ENCODE assay signal across 8 mouse cellular contexts in the genomic region with DNA sequence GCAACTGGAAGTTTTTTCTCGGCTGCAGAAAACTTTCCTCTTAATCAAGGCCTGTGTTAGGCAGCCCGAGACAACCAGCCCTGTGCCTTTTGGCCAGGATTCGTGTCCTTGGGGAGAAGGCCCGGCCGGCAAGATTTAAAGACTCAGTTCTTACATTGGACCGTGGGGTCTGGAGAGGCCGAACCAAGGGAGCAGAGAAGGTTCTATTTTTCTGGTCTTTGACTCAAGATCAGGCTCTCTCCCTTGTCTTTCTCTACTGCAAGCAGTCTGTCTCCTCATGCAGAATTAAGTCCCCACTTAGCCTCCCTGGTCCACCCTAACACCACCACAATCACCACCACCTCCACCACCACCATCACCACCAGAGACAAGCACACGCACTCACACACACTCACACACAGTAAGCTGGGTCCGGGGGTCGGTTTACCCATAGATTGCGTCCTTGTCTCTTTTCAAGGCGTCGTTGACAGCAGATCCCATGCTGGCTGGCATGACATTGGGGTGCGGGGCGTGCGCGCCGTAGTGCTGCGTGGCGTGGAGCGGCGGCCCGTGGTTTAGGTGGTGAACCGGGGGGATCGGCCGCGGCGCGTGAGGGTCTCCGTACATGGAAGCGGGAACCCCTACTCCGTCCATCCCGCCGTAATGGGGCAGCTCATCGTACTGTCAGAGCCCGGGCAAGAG. TPM values are rescaled to one million over a fixed set of nuclear protein-coding genes. Genes with fewer than 3 reads are reported as not detected.
DNase-seq lines count a peak whose midpoint lies in the region; ATAC-seq and TF ChIP-seq lines count a peak whose summit lies in the region.

No protein-coding gene starts in this region.

- H3K9me3 ChIP-seq in liver, embryonic 12.5 days (replicated peaks) = no peaks in the 10 kb centered on the region

- TF ChIP-seq POLR2A in small intestine, adult 2 months (IDR thresholded peaks at IDR 0.05; ENCODE audit: low read depth, low read length) = no peak

- DNase-seq in kidney, adult 9 months = peak; percentile 23
- DNase-seq in kidney, adult 8-10 months = no peak
- DNase-seq in embryo, embryonic 10 days (ENCODE audit: low spot score) = peak; percentile 43
- peak; percentile 49 to 60 for DNase-seq in heart, postnatal 14 days
- no peak for DNase-seq in T-cell, adult 2 months (ENCODE audit: low spot score)
- no peak for DNase-seq in left cerebral cortex, adult 11 months (ENCODE audit: low spot score)

- peaks cover 99% of the 10 kb centered on the region for H3K27me3 ChIP-seq in liver, embryonic 12.5 days (replicated peaks)
- H3K27me3 ChIP-seq in small intestine, adult 2 months (ENCODE audit: control insufficient read depth, insufficient read depth, low read length) = peaks cover 63% of the 10 kb centered on the region

- ATAC-seq in liver, embryonic 12.5 days = no peak

- peak overlapping the region; percentile 62 for H3K9ac ChIP-seq in liver, embryonic 12.5 days

- TF ChIP-seq CTCF in small intestine, adult 2 months (IDR thresholded peaks at IDR 0.05; ENCODE audit: extremely low read depth, insufficient read length, insufficient replicate concordance, low read depth, low read length) = no peak

- peak overlapping the region; percentile 41 for H3K27ac ChIP-seq in liver, embryonic 12.5 days
- H3K27ac ChIP-seq in small intestine, adult 2 months (ENCODE audit: insufficient read depth, low read depth, low read length) = peak overlapping the region; percentile 17; the same call in 1 of the 2 replicates

- peak overlapping the region; percentile 59 for H3K4me3 ChIP-seq in liver, embryonic 12.5 days
- H3K4me3 ChIP-seq in small intestine, adult 2 months (ENCODE audit: low read depth, low read length) = peak overlapping the region; percentile 57

- peak overlapping the region; percentile 68 for H3K4me2 ChIP-seq in liver, embryonic 12.5 days

- H3K4me1 ChIP-seq in liver, embryonic 12.5 days = peaks cover 8% of the 10 kb centered on the region
- peaks cover 2% of the 10 kb centered on the region; the same call in 1 of the 2 replicates for H3K4me1 ChIP-seq in small intestine, adult 2 months (ENCODE audit: control insufficient read depth, insufficient read depth, insufficient read length, low read length)

- no peaks in the 10 kb centered on the region for H3K36me3 ChIP-seq in liver, embryonic 12.5 days
- H3K36me3 ChIP-seq in small intestine, adult 2 months (ENCODE audit: control insufficient read depth, insufficient read depth, low read length) = no peaks in the 10 kb centered on the region

- intact Hi-C loops in heart, postnatal 14 days (cut with DNase I) = loop anchor here (2.0 to 10.0 kb wide), 5 partner anchors 14 to 1438 kb away; partner anchors contain the start of gene BC052040

- WGBS in liver, embryonic 12.5 days (ENCODE audit: insufficient replicate concordance) = 2% methylated on average over 36 of the region's 36 CpGs
- WGBS in small intestine, adult 2 months = 3% methylated on average over 36 of the region's 36 CpGs

RNA-seq across cellular contexts. Expression of gene Meis2, which starts 2.7 kb away (rescaled TPM):
- 10 to 100 TPM; 19.9 to 21.3 TPM for total RNA-seq in heart, postnatal 14 days (2021)
- 5.9 and 6.0 TPM in 2 replicates for polyA plus RNA-seq in liver, embryonic 12.5 days (2016; fragmentation: Nextera tagmentation; extraction: Ambion mirVana)
- polyA plus RNA-seq in small intestine, adult 2 months (2012; rRNA removed) = 3.9 and 11.6 TPM in 2 replicates

Comparison
In these comparisons a context has a peak if more than half of its experiments do, and no peak if none do; other contexts are left out.
1. DNase-seq: peak in kidney, adult 9 months (single experiment), embryo, embryonic 10 days (single experiment) and heart, postnatal 14 days (2 of 2); none in kidney, adult 8-10 months (0 of 2), T-cell, adult 2 months (single experiment) and left cerebral cortex, adult 11 months (single experiment).